Mouse (Mus musculus): ENCODE data around the gene Rnd2. TPM values are rescaled to one million over a fixed set of nuclear protein-coding genes. Genes with fewer than 3 reads are reported as not detected.
"Not testable (repeated sequence)": the region's sequence is repeated elsewhere in the genome, so short reads cannot be mapped to it uniquely, and the experiment has no call there.

Rnd2 gene
- polyA plus RNA-seq, 1 experiment from 2014 or later: 68.3 TPM

GRCm38 (mm10) chr11:101431327-101431726, 33.5 kb upstream of the Rnd2 start:
- Histone ChIP-seq H3K4me3 (no peak overlapping the region), H3K36me3 (replicated peaks) (peaks cover 48% of the 10 kb centered on the region)
- WGBS: 93% methylated on average over 9 of the region's 9 CpGs

GRCm38 (mm10) chr11:101433396-101433795, 31.4 kb upstream of the Rnd2 start:
- no peak overlapping the region for H3K4me3 ChIP-seq
- 88% methylated on average over 13 of the region's 13 CpGs for WGBS
- ATAC-seq (replicated peaks): no peak
- no peak overlapping the region for H3K4me2 ChIP-seq
- peaks cover 48% of the 10 kb centered on the region for H3K36me3 ChIP-seq (replicated peaks)
- no peak overlapping the region for H3K27ac ChIP-seq
- H3K27me3 ChIP-seq (replicated peaks): no peaks in the 10 kb centered on the region
- H3K9ac ChIP-seq: no peak overlapping the region
- no peaks in the 10 kb centered on the region for H3K4me1 ChIP-seq
- H3K9me3 ChIP-seq: no peaks in the 10 kb centered on the region

More at GRCm38 (mm10) chr11:101431327-101431726, 33.5 kb upstream of the Rnd2 start:
- Histone ChIP-seq H3K27ac (no peak overlapping the region), H3K9ac (no peak overlapping the region), H3K4me1 (peaks cover 12% of the 10 kb centered on the region), H3K9me3 (no peaks in the 10 kb centered on the region), H3K4me2 (no peak overlapping the region), H3K27me3 (replicated peaks) (no peaks in the 10 kb centered on the region)
- no peak for ATAC-seq (replicated peaks)

- ATAC-seq (replicated peaks): no peak
- WGBS: 87% methylated on average over 4 of the region's 4 CpGs
- H3K4me1 ChIP-seq: no peaks in the 10 kb centered on the region
- no peaks in the 10 kb centered on the region for H3K9me3 ChIP-seq
- H3K4me2 ChIP-seq: no peak overlapping the region
- no peak overlapping the region for H3K4me3 ChIP-seq
- no peak overlapping the region for H3K27ac ChIP-seq
- no peak overlapping the region for H3K9ac ChIP-seq
- H3K27me3 ChIP-seq (replicated peaks): no peaks in the 10 kb centered on the region
- peaks cover 43% of the 10 kb centered on the region for H3K36me3 ChIP-seq (replicated peaks)
Measured at GRCm38 (mm10) chr11:101435831-101436230, 29.0 kb upstream of the Rnd2 start.

- no peak for ATAC-seq (replicated peaks)
- H3K27me3 ChIP-seq (replicated peaks): no peaks in the 10 kb centered on the region
- no peak overlapping the region for H3K4me2 ChIP-seq
- H3K36me3 ChIP-seq (replicated peaks): peaks cover 34% of the 10 kb centered on the region
- no peaks in the 10 kb centered on the region for H3K9me3 ChIP-seq
- no peak overlapping the region for H3K4me3 ChIP-seq
- H3K9ac ChIP-seq: no peak overlapping the region
- H3K4me1 ChIP-seq: no peaks in the 10 kb centered on the region
- H3K27ac ChIP-seq: no peak overlapping the region
- WGBS: 37% methylated on average over 4 of the region's 4 CpGs
Measured at GRCm38 (mm10) chr11:101436916-101437315, 27.9 kb upstream of the Rnd2 start.

GRCm38 (mm10) chr11:101438006-101438405, 26.8 kb upstream of the Rnd2 start:
- ATAC-seq (replicated peaks); H3K27me3 ChIP-seq (replicated peaks); H3K4me3 ChIP-seq; H3K9me3 ChIP-seq; H3K9ac ChIP-seq; H3K4me1 ChIP-seq; H3K4me2 ChIP-seq; H3K27ac ChIP-seq: not testable (repeated sequence)
- peaks cover 27% of the 10 kb centered on the region for H3K36me3 ChIP-seq (replicated peaks)
- 55% methylated on average over 3 of the region's 3 CpGs for WGBS

- H3K9me3 ChIP-seq; H3K27me3 ChIP-seq (replicated peaks); H3K9ac ChIP-seq: not testable (repeated sequence)
- Histone ChIP-seq H3K27ac (peak overlapping the region; percentile 50; the same call in 1 of the 2 replicates), H3K36me3 (replicated peaks) (peaks cover 20% of the 10 kb centered on the region), H3K4me3 (peak overlapping the region; percentile 68), H3K4me2 (peak overlapping the region; percentile 44), H3K4me1 (peaks cover 14% of the 10 kb centered on the region)
- 42% methylated on average over 15 of the region's 15 CpGs for WGBS
- ATAC-seq (replicated peaks): peak; percentile 65; the same call in 1 of the 2 replicates
Measured at GRCm38 (mm10) chr11:101441450-101442126, 23.2 kb upstream of the Rnd2 start.

GRCm38 (mm10) chr11:101442127-101442693, 22.6 kb upstream of the Rnd2 start, which contains the start of gene Rpl27:
Gene Rpl27, plus strand, starts transcription at chr11:101442298.
- H3K27ac ChIP-seq: peak within 1 kb of the TSS; percentile 83
- H3K4me1 ChIP-seq: peaks cover 14% of the 10 kb centered on the region
- peak within 1 kb of the TSS; percentile 68 for H3K4me3 ChIP-seq
- under 1% methylated on average over 42 of the region's 42 CpGs for WGBS
- H3K9ac ChIP-seq: peak within 1 kb of the TSS; percentile 76
- H3K36me3 ChIP-seq (replicated peaks): peaks cover 20% of the 10 kb centered on the region
- H3K27me3 ChIP-seq (replicated peaks): no peaks in the 10 kb centered on the region
- ATAC-seq (replicated peaks): peak; percentile 99
- H3K4me2 ChIP-seq: peak within 1 kb of the TSS; percentile 72
- H3K9me3 ChIP-seq: no peaks in the 10 kb centered on the region

GRCm38 (mm10) chr11:101442760-101443159, 22.0 kb upstream of the Rnd2 start:
- Histone ChIP-seq H3K4me1 (peaks cover 14% of the 10 kb centered on the region), H3K27ac (peak overlapping the region; percentile 83), H3K9me3 (no peaks in the 10 kb centered on the region), H3K9ac (peak overlapping the region; percentile 76), H3K4me3 (peak overlapping the region; percentile 68), H3K27me3 (replicated peaks) (no peaks in the 10 kb centered on the region), H3K4me2 (peak overlapping the region; percentile 72), H3K36me3 (replicated peaks) (peaks cover 20% of the 10 kb centered on the region)
- 2% methylated on average over 14 of the region's 14 CpGs for WGBS
- no peak for ATAC-seq (replicated peaks)

GRCm38 (mm10) chr11:101446319-101446718, 18.5 kb upstream of the Rnd2 start:
- Histone ChIP-seq H3K4me3 (no peak overlapping the region), H3K4me1 (peaks cover 14% of the 10 kb centered on the region), H3K9me3 (no peaks in the 10 kb centered on the region), H3K27ac (no peak overlapping the region), H3K4me2 (no peak overlapping the region), H3K36me3 (replicated peaks) (peaks cover 20% of the 10 kb centered on the region), H3K27me3 (replicated peaks) (no peaks in the 10 kb centered on the region), H3K9ac (no peak overlapping the region)
- 89% methylated on average over 1 of the region's 1 CpGs for WGBS
- no peak for ATAC-seq (replicated peaks)

- not testable (repeated sequence) for ATAC-seq (replicated peaks); H3K27me3 ChIP-seq (replicated peaks); H3K4me3 ChIP-seq; H3K4me2 ChIP-seq; H3K9me3 ChIP-seq; H3K9ac ChIP-seq; H3K27ac ChIP-seq
- Histone ChIP-seq H3K36me3 (replicated peaks) (peaks cover 20% of the 10 kb centered on the region), H3K4me1 (peaks cover 14% of the 10 kb centered on the region)
- 88% methylated on average over 8 of the region's 8 CpGs for WGBS
Measured at GRCm38 (mm10) chr11:101446860-101447259, 17.9 kb upstream of the Rnd2 start.

- H3K36me3 ChIP-seq (replicated peaks): peaks cover 20% of the 10 kb centered on the region
- no peak overlapping the region for H3K4me3 ChIP-seq
- H3K4me2 ChIP-seq: no peak overlapping the region
- 92% methylated on average over 5 of the region's 5 CpGs for WGBS
- no peaks in the 10 kb centered on the region for H3K9me3 ChIP-seq
- H3K4me1 ChIP-seq: peaks cover 14% of the 10 kb centered on the region
- no peaks in the 10 kb centered on the region for H3K27me3 ChIP-seq (replicated peaks)
- H3K27ac ChIP-seq: no peak overlapping the region
- H3K9ac ChIP-seq: no peak overlapping the region
- ATAC-seq (replicated peaks): no peak
Measured at GRCm38 (mm10) chr11:101447786-101448185, 17.0 kb upstream of the Rnd2 start.

- ATAC-seq (replicated peaks): no peak
- Histone ChIP-seq H3K27ac (no peak within 1 kb of the TSS), H3K9me3 (no peaks in the 10 kb centered on the region), H3K36me3 (replicated peaks) (peaks cover 20% of the 10 kb centered on the region), H3K4me1 (peaks cover 10% of the 10 kb centered on the region), H3K9ac (no peak within 1 kb of the TSS), H3K27me3 (replicated peaks) (no peaks in the 10 kb centered on the region), H3K4me3 (0 out of 2 replicates have a peak within 1 kb of the TSS, but pooled peaks have one; percentile 2), H3K4me2 (0 out of 2 replicates have a peak within 1 kb of the TSS, but pooled peaks have one; percentile 0)
- WGBS: 49% methylated on average over 10 of the region's 10 CpGs
Measured at GRCm38 (mm10) chr11:101448274-101448746, 16.5 kb upstream of the Rnd2 start, which contains the start of gene Ifi35. Gene Ifi35, plus strand, starts transcription at chr11:101448407.
